Mouse (Mus musculus): ENCODE data around the gene Hoxa5. TPM values are rescaled to one million over a fixed set of nuclear protein-coding genes. Genes with fewer than 3 reads are reported as not detected.

Gene Hoxa5
- polyA plus RNA-seq, 1 experiment, result 5.3 TPM

DNA sequence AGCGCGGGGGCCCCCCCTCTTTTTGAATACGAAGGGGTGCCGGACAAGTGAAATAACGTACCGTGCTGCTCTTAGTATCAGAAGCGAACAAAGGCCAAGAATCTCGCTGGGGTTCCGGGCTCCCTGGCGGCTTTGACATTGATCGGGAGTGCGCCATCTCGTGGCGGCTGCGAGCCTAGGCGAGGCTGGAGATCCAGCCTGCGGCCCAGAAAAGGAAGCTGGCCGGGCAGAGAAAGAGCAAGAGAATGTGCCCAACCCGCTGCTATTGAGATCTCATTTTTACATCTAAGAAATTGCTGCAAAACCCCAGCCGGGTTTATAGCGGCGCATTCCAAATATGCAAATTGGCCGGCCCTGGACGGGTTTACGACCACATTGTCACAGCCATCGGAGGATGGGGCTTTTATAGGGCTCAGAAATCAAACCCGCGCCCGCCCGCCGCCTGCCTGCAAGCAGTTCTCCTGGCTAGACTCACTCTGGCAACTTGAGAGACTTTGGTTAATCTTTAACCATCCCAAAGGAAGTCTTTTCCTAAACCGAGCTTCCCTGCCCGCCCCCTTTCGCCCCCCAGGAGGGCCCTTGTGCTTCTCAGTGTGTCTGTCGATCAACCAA lies 36.1 kb upstream of the Hoxa5 start, which contains the start of gene Hoxa10:
Gene Hoxa10, minus strand, starts transcription at position 466 of the 612 bp plus-strand sequence.
- DNase-seq (ENCODE audit: low read depth), result no peak

DNA sequence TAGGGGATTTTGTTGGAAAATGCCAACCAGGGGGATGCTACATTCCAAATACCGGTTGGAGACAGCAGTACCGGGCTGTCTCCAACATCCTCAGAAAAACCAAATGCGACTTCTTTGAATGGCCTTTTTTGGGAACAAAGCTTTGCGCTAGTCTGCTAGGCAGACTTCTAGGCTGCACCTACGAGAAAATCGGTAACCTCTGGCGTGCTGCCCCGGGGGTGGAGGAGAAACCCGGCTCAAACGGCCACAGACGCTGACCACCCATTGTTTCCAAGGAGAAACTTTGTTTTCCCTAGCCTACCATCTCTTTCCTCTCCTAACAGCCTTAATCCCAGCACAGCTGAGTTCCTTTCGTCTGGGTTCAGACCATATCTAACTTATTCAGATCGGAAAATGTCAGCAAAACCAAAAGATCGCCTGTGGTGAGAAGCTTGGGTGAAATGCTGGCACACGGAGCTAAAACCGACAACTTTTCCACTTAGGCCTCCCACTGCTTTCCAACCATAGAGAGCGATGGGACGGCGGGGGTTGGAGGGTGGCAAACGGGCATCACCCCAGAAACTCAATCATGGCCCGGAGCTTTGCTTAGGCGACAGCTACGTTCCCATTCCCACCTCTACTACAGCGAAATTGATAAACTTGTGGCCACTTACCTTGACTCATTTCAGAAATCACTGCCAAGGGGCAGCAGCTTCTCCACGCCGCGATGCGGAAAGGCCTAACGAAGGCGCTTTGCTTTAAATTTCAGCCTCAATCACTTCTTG lies 35.4 kb upstream of the Hoxa5 start:
- no peak for DNase-seq (ENCODE audit: low read depth)

DNA sequence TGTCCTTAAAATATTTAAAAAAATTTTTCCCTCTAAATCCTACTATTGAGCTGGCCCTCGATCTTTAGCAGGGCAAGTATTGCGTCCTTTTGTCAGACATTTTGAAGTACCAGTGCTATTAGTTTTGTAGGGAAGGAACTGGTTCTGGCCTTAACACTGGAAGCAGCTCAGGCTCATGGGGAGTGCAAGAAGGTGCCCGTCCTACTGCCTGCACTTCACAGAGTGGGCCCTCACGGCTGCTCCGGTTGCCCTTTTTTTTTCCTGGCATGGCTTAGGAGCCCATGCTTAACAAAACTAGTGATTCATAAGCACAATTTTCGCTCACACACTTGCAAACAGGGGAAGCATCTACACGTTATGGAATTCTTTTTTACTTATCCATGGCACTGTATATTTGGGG lies 34.6 kb upstream of the Hoxa5 start:
- DNase-seq (ENCODE audit: low read depth), result no peak

- DNase-seq (ENCODE audit: low read depth), result no peak
These were observed 33.8 kb upstream of the Hoxa5 start for GRCm38 (mm10) chr6:52238155-52238545.

DNA sequence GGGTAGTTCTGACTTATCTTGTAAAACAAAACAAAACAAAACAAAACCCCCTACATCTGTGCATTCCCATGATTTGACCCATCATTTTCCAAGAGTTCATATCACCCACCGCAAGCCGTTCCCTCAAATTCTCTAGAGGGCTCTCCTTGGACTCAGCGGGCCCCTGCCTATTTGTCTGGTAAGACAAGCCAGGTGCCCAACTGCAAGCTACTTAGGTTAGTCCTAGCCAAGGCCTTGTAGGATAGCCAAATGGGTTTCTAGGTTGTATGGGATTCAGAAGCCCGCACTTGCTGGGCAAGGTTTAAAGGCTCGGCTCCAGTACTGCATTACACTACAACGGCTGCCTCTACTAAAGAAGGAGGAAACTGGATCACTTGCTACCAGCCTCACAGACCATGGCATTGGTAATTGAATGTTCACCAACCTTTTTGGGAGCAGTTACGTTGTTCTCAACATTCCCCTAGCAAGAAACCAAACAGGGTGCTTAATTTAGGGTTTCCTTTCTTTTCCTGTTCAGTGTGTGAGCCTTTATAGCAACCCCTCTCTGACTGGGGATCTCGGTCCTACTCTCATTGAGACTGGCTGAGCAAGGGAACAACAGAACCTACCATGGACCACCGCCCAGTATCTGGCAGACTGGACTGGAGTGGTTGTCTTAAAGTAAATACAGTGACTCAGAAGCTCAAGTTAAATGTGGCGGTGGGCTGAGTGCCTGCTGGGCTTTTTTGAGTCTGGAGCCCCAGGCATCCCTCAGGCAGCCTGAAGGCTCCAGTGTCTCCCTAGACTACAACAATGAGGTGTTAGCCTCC lies 33.2 kb upstream of the Hoxa5 start:
- no peak for DNase-seq (ENCODE audit: low read depth)

- no peak for DNase-seq (ENCODE audit: low read depth)
These were observed 32.4 kb upstream of the Hoxa5 start for GRCm38 (mm10) chr6:52236806-52237205.

DNA sequence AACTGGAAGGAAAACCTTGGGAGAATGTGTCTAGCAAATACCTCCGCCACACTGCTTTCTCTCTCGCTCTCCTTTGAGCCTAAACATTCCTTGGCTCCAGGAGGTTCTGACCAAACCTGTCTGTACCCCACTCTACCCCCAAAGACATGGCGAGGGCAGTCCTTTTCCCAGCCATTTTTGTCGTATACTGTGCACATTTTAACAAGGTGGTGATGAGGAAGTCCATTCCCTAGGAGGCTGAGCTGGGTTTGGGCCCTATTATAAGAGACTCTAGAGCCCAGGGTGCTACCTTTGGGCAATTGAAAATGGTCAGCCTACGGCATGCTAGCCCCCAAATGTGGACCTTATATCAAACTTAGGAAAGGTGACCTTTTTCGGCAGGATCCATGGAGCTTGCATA lies 31.5 kb upstream of the Hoxa5 start:
- DNase-seq (ENCODE audit: low read depth), result no peak

DNA sequence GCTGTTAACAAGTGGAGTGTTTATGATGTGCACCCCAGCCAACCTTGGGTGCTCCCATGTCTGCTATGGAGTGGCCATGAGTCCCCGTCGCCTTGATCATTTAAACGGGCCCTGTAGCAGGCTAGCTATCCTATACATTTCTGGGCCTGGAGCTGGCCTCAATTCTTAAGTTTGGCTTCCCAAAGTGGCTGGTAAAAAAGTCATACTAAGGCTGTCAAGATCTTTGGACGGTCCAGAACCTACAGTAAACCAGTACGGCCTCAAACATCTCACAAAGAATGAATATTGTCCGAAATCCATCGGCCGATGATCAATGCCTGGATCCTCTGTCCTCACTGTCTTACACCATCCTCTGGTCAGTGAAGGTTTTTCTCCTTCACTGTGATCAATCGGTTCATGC lies 30.9 kb upstream of the Hoxa5 start:
- no peak for DNase-seq (ENCODE audit: low read depth)

- DNase-seq (ENCODE audit: low read depth), result no peak
These were observed 30.2 kb upstream of the Hoxa5 start for GRCm38 (mm10) chr6:52234428-52235140.

DNA sequence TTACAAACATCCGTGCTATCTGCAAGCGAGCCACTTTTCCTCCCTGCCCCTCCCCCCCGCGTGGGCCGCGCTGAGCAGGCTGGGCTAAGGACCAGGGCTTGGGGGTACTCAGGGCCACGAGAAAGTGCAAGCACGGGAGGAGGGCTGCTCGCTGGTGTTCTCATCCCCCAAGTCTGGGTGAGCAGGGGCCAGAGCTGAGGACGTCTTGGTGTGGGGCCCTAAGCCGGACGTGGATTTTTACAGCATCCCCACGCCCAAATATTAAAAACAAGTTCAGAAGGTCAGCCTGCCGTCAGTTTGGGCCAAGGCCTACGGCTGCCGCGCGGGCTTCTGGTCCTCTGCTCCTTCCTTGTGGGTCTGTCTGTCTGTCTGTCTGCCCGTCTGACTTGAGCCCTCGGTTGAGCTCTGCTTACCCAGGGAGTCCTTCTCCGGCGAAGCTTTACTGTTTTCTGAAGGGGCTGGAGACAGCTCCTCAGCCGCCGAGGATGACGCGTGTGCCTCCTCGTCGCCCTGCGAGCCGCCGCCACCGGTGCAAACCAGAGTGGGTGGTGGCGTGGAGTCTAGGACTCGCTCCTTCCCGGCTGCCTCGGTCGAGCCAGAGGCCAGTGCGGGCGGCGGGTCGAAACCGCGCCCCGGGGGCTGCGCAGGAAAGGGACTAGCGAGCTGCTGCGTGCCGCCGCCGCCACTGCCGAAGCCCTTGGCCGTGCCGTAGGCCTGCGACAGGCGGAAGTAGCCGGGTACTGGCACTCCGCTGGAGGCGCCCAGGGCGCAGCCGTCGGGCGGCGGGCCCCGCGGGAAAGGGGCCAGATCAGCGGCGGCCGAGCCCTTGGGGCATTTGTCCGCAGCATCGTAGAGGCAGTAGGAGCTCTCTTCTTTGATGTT lies 29.4 kb upstream of the Hoxa5 start:
- no peak for DNase-seq (ENCODE audit: low read depth)

GRCm38 (mm10) chr6:52232984-52233545 lies 28.7 kb upstream of the Hoxa5 start:
- no peak for DNase-seq (ENCODE audit: low read depth)

- DNase-seq (ENCODE audit: low read depth), result no peak
These were observed 28.2 kb upstream of the Hoxa5 start for GRCm38 (mm10) chr6:52232568-52232965.

DNA sequence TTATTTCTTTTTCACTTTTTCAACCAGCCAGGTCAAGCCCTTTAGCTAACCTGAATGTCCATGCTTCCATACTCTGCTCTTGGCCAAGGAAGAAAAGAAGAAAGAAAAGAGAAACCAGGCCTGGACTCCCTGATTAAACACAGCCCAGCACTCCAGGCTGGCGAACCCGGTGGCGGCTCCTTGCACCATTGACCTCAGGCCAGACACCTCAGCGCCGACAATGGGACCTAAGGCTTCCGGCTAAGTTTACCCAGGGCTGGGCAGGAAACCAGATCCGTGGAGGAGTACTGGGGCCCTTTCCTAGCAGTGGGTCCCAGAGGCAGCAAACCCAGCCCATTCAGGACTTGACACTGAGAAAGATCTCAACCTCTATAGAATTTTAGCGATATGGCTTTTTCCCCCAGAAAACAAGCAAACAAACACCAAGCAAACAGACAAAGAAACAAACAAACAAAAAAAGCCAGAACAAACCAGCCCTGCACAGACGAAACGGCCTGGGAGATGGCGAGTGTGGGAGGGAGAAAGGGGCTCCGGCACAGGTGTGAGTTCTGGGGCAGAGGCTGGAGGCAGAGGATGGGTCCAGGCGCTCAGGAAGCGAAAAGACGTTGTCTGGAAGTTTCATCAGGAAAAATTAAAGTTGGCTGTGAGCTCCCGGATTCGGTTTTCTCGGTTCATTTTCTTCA lies 27.6 kb upstream of the Hoxa5 start:
- no peak for DNase-seq (ENCODE audit: low read depth)

DNA sequence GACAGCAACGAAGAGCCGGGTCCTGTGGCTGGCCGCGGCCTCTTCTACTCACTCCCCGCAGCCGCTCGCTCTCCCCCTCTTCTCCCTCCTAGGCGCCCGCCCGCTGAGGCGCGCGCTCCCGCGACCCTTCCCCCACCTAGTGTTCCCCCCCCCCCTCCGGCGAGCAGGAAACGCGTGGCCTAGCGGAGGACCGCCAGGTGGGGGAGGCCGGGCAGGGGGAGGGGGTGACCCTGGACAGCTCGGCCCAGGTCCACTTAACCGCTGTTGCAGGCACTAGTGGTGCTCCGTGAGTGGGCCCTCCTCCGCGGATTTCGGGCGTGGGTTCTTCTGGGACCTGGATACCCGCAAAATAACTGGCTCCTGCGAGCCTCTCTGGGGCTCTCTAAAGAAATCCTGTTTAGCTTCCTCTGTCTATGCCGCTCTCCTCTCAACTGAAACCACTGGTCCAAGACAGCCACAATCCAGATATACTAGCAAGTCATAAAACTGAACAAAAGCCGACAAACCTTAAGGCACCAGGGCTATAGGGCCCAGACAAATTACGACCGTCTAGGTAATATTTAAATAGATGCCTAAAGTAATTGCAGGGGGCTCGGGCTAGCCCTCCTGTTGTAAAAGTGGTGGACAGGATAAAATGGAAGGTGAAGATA lies 26.3 kb upstream of the Hoxa5 start, which contains the start of gene Hoxa9:
Gene Hoxa9, minus strand, starts transcription at position 574 of the 650 bp plus-strand sequence.
- no peak for DNase-seq (ENCODE audit: low read depth)

- DNase-seq (ENCODE audit: low read depth), result no peak
These were observed 25.4 kb upstream of the Hoxa5 start for GRCm38 (mm10) chr6:52229558-52230416.

DNA sequence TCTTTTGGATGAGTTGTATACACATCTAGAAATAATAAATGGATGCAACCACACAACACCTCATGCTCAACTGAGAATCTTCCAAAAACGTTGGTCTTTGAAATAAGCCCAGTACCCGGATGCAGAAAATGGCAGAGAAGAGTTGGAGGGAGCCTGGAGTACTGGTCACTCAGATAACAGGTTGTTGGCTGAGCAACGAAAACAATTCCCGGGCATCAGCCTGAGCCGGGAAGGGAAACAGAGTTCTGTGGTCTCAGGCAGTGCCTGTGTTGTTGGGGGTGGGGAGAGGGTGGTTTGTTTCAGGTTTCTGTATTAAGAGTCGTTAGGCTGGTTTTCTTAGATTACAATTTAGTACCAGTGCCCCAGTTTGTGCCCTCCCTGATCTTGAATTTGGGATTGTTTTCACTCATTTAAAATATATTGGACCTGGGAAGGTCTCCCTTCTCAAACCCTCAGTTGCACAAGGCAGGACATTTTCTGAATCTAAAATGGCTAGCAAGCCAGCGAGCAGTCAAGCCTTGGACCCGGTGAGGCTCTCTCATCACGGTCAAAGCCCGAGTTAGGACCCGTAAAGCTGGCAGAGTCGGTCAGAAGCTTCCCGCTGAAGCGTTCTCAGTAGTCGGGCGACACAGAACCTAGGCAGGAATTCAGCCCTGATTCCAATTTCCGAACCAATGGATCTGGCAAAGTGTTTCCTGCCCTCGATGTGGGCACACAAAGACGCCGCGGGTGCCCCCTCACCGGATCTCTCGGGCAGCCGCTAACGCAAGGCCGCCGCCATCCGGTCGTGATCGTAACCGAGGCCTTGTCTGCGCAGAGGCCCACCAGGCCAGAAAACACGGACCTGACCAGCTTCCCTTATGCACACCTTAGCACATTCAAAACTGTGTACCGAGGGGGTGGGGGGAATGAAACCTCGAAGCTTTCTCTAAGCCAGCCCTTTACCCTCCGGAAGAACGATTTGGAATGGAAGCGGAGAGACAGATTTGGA lies 24.4 kb upstream of the Hoxa5 start:
- DNase-seq (ENCODE audit: low read depth), result no peak

Measured in gonadal fat pad, adult 2 months (tissue).